Mouse (Mus musculus): ENCODE data around the gene Card10.

DNA sequence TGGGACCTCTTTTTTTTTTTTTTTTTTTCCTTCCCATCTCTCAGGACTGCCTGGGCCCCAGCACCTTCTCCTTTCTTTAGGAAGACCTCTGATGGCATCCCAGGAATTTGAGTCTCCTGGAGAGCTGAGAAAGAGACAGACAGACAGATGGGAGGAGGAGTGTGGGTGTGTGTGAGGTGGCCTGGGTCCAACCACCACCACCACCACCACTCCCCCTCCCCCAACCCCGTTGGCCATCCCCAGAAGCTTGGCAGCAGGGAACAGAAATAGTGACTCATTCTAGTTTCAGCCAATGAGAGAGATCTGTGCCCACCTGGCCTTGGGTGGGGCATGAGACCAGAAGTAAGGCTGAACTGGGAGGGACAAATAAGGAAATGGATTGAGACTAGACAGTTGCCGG is 3.8 kb upstream of the Card10 start:
- TF ChIP-seq CTCF (IDR thresholded peaks at IDR 0.05; ENCODE audit: borderline replicate concordance, insufficient read depth, low read depth, low read length) (no peak), POLR2A (IDR thresholded peaks at IDR 0.05; ENCODE audit: borderline replicate concordance, insufficient read depth, low read length) (no peak)

Data from cerebellum, adult 2 months (tissue).